Mouse (Mus musculus) adipocyte (in vitro differentiated cells): ENCODE data around the gene Rab38.

Experiments used
- DNase-seq: peaks from one replicate; pipeline ENCODE4 v3.0.0-alpha.2; 2016; ENCODE audit warnings: low spot score

Gene Rab38

GRCm38 (mm10) chr7:88429786-88430691 lies at the start of gene Rab38:
TSS of gene Rab38 (plus strand) at chr7:88430273.
- DNase-seq, result no peak

GRCm38 (mm10) chr7:88394568-88394967 lies 35.5 kb upstream of the Rab38 start:
- no peak for DNase-seq

- DNase-seq, result no peak
Measured at GRCm38 (mm10) chr7:88395745-88396144, 34.3 kb upstream of the Rab38 start.

GRCm38 (mm10) chr7:88405311-88405710 lies 24.8 kb upstream of the Rab38 start:
- DNase-seq, result no peak

GRCm38 (mm10) chr7:88406466-88406865 lies 23.6 kb upstream of the Rab38 start:
- DNase-seq, result no peak

GRCm38 (mm10) chr7:88421821-88422220 lies 8.3 kb upstream of the Rab38 start:
- DNase-seq, result no peak

- no peak for DNase-seq
Measured at GRCm38 (mm10) chr7:88423889-88424288, 6.2 kb upstream of the Rab38 start.

GRCm38 (mm10) chr7:88425744-88426143 lies 4.3 kb upstream of the Rab38 start:
- no peak for DNase-seq

GRCm38 (mm10) chr7:88427484-88427883 lies 2.6 kb upstream of the Rab38 start:
- DNase-seq, result no peak

GRCm38 (mm10) chr7:88430692-88431084 lies 615 bp downstream of the Rab38 start:
- no peak for DNase-seq

GRCm38 (mm10) chr7:88440301-88440700 lies 10.2 kb downstream of the Rab38 start:
- DNase-seq, result no peak

GRCm38 (mm10) chr7:88442649-88443048 lies 12.6 kb downstream of the Rab38 start:
- no peak for DNase-seq

- DNase-seq, result no peak
Measured at GRCm38 (mm10) chr7:88443435-88443834, 13.4 kb downstream of the Rab38 start.

- DNase-seq, result no peak
Measured at GRCm38 (mm10) chr7:88445320-88445903, 15.3 kb downstream of the Rab38 start.

- no peak for DNase-seq
Measured at GRCm38 (mm10) chr7:88453234-88453633, 23.2 kb downstream of the Rab38 start.

- no peak for DNase-seq
Measured at GRCm38 (mm10) chr7:88457827-88458226, 27.8 kb downstream of the Rab38 start.

GRCm38 (mm10) chr7:88467754-88468153 lies 37.7 kb downstream of the Rab38 start:
- no peak for DNase-seq

GRCm38 (mm10) chr7:88482110-88482619 lies 52.1 kb downstream of the Rab38 start:
- DNase-seq, result no peak

GRCm38 (mm10) chr7:88482628-88483027 lies 52.6 kb downstream of the Rab38 start:
- DNase-seq, result no peak

GRCm38 (mm10) chr7:88491020-88491419 lies 60.9 kb downstream of the Rab38 start:
- no peak for DNase-seq

- DNase-seq, result no peak
Measured at GRCm38 (mm10) chr7:88502217-88502817, 72.2 kb downstream of the Rab38 start.

- DNase-seq, result no peak
Measured at GRCm38 (mm10) chr7:88509748-88510147, 79.7 kb downstream of the Rab38 start.

GRCm38 (mm10) chr7:88522481-88522880 lies 92.4 kb downstream of the Rab38 start:
- DNase-seq, result peak; percentile 2
